Mouse (Mus musculus) neutrophil, adult 5-6 weeks (primary cell): Measurements from ENCODE around the gene Olfr222. TPM values are rescaled to one million over a fixed set of nuclear protein-coding genes. Genes with fewer than 3 reads are reported as not detected.

Source experiments
- ATAC-seq: fragments of 151-379, 151-347 bp; 2 replicates; pipeline ENCODE4 v1.8.0; 2017; ENCODE audit warnings: mild to moderate bottlenecking, moderate TSS enrichment; ENCODE audit not compliant: insufficient number of reproducible peaks, poor library complexity, low FRiP score, severe bottlenecking; ENCODE audit errors: extremely low read depth
- total RNA-seq: library from RNA; stranded (forward); fragments of 200-1000 nt; gene quantifications from 2 replicates; pipeline ENCODE4 v1.2.3, GENCODE M21; 2017

Olfr222 gene
- total RNA-seq, 1 experiment from 2014 or later: not detected

DNA sequence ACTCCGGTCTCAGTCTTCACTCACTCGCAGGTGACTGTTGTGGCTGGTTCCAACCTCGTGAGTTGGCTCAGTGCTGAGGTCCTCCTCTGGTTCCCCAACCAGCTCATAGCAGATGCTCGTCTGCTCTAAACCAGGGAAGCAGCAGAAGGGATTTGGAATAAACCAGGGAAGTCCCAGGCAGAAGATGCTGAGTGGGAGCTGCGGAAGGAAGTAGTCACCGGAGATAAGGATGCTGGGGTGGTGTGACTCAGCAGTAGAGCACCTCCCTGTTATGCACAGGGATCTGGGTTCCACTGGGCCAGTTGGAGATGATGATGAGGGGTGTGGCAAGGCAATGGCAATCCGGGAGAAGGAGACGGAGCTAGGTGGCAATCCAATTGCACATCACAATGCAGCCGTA lies 32.0 kb downstream of the Olfr222 start:
- ATAC-seq: no peak

DNA sequence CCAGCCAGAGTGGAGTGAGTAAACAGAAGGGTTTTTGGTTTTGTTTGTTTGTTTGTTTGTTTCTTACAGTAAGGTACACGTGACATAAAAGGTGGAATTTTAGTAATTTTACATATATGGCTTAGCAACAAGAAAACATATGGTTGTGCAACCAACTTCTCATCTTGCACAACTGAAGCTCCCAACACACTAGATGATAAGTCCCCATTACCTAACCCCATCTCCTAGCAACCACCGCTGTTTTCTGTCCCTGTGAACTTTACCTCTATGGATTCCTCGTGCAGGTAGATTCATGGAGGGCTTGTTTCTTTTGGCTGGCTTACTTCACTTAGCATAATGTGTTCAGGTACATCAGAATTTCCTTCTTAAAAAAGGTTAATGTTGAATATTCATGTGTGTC lies 32.7 kb downstream of the Olfr222 start:
- no peak for ATAC-seq

GRCm38 (mm10) chr11:59542442-59542841 lies 33.6 kb downstream of the Olfr222 start:
- ATAC-seq: peak; percentile 62

DNA sequence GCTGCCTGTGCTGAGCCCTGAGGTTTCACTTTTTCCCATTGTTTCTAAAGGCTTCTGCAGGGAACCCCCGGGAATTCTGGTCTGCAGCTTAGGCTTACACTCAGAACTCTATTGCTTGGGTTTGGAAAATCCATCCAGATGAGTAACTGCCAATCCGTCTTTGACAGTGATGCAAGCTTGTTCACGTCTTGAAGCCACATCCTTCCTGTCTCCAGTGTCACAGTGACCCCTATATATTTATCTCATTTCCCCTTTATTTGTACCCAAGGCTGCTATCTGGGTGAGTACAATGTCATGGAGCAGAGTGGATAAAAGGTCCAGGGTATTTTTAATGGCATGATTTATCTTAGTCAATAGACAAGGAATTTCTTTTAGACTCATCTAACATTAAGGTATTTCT lies 34.7 kb downstream of the Olfr222 start, which contains the start of gene Nlrp3:
TSS of gene Nlrp3 (plus strand) at position 245 of the 400 bp plus-strand sequence.
- ATAC-seq: peak; percentile 47

DNA sequence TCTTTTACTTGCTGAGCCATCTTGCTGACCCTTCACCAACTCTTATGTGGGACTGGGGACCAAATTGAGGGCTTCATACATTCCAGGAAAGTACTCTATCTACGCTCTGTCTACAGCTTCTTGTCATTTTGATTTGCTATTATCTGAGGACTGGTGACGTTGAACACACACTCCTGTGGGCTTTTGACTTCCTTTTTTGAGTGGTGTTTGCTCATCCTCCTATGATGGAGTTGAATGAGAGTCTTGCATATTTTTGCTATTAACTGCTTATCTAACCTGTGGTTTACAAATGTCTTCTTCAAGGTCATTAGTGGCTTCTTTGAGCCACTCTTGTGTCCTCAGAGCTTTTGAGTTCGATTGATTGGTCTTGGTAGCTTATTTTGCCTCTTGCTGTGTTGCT lies 35.9 kb downstream of the Olfr222 start:
- ATAC-seq: no peak

DNA sequence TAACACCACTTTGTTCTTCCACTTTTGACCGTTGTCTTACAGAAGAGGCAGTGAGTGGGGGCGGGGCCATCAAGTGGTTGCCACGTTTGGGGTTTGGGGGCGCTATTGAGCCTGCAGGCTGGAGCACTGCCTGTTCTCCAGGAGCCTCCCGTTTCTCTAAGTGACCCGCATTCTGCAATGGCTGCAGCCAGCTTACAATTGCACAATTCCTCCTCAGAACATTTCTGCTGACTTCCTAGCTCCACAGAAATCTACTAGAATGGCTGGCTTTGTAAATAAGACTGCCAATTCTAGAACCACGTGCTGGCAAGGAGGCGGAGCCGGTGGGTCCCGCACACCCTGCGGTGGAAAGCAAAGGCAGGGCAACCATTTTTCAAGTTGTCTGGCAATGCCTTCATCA lies 37.6 kb downstream of the Olfr222 start:
- ATAC-seq: peak; percentile 51; the same call in 1 of the 2 replicates

GRCm38 (mm10) chr11:59537218-59538130 lies 38.6 kb downstream of the Olfr222 start:
- ATAC-seq: no peak

- no peak for ATAC-seq
These were observed 44.5 kb downstream of the Olfr222 start for GRCm38 (mm10) chr11:59531562-59531961.

DNA sequence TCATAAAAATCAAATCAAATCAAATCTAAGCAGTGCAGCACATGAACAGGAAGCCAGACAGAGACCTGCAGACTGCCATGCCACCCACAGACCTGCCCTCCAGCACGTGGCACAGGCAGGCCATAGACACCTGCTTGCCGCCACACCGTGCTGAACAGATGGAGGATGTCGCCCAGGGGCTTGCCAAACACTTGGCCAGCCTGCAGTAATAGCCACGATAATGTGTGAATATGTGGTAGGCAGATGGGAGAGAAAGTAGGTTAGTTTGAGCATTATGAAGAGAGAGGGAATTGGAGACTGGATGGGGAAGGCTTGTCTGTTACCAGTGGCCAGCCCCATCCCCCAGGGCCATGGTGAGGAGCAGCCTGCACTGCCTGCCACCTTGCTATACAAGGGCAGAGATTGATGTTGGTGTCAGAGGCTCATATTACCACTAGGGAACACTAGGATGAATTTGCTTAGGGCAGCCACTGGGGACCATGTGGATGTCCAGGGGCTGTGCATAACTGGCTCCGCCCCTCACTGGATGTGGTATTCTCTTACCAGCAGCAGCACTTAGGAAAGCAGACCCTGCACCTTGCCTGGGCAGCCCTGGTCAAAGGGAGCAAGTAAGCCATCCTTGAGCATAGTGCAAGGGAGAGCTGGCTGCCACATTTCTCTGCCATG lies 45.0 kb downstream of the Olfr222 start:
- ATAC-seq: no peak

DNA sequence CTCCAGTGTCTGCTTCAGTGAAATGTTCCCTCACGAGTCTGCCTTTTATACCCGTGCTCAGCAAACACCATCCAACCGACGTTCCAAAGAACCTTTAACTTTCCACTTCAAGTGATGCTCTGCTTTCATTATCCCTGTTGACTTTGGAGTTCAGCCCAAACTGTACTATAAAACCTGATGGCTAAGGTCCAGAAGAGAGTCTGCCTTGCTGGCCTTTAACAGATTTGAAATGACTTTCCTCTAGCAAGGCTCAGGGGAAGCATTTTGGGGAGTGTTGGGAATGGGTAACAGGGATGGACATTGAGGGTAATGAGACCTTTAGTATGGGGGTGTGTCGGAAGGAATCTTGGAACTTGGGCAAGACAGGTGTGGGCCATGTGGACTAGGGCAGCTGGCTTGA lies 45.8 kb downstream of the Olfr222 start:
- no peak for ATAC-seq

DNA sequence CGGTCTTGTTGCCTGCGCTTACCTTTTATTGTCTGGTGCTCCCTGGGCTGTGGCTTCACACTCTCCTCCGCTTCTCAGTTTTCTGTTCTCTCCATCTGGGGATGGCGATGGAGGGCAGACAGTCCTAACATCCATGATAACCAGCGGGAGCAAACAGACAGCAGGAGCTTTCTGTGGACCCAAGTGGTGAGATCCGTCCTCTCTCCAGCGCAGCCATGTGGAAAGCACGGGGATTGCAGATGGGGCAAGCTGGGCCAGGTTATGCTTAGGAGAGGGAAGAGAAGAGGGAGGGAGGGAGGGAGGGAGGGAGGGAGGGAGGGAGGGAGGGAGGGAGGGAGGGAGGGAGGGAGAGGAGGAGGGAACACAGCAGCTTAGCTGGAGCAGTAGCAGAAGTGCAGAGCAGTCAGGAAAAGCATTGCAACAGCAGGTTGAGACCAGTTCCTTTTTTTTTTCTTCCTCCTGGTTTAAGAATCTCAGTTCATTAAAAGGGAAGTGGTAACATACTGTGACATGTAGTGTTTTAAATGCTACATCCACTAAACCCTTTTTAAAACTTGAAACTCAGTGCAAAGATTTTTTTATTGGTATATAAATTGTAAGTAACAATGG lies 49.5 kb downstream of the Olfr222 start, which contains the start of gene Zkscan17:
TSS of gene Zkscan17 (minus strand) at position 280 of the 609 bp plus-strand sequence.
- peak; percentile 55 for ATAC-seq

GRCm38 (mm10) chr11:59525237-59525636 lies 50.8 kb downstream of the Olfr222 start:
- peak; percentile 93 for ATAC-seq

DNA sequence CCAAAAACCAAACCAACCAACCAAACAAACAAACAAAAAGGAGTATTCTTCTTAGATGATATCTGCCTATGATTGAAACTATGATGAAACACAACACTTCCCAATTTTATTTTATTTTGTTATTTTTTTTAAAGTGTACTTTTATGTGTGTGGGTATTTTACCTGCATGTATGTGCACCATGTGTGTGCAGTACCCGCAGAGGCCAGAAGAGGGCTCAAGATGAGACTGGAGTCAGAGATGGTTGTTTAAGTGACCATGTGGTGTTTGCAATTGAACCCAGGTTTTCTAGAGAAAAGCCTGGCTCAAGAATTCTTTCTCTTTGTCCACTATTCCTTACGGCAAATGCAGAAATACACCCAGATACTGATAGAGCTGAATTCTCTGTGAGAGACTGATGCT lies 51.9 kb downstream of the Olfr222 start:
- no peak for ATAC-seq

Other genes starting within 250 kb of the Olfr222 start
- gene Prss38, start 200.6 kb downstream of the Olfr222 start, total RNA-seq: not detected in 2 replicates
- gene Jmjd4, start 126.2 kb downstream of the Olfr222 start, total RNA-seq: 10.4 and 11.2 TPM in 2 replicates
- gene Snap47, start 125.0 kb downstream of the Olfr222 start, total RNA-seq: 6.3 and 6.9 TPM in 2 replicates
- 2.7 and 4.4 TPM in 2 replicates for gene Zfp867, start 103.8 kb downstream of the Olfr222 start, total RNA-seq
- gene Zkscan17, start 49.5 kb downstream of the Olfr222 start, total RNA-seq: 9.2 and 14.0 TPM in 2 replicates
- gene Nlrp3, start 34.7 kb downstream of the Olfr222 start, total RNA-seq: 146 and 152 TPM in 2 replicates
- not detected in 2 replicates for gene Olfr223, start 17.1 kb upstream of the Olfr222 start, total RNA-seq
- gene Mprip, start 85.1 kb upstream of the Olfr222 start, total RNA-seq: 71.6 and 72.9 TPM in 2 replicates
- gene Pld6, start 211.4 kb upstream of the Olfr222 start, total RNA-seq: 0.23 TPM in 1 of 2 replicates, not detected in the other
- 38.2 and 46.7 TPM in 2 replicates for gene Flcn, start 233.8 kb upstream of the Olfr222 start, total RNA-seq